Mouse (Mus musculus) CD8-positive naive resting alpha-beta T cell, adult 2 months (primary cell): Measurements from ENCODE around the gene Tex264.
"Not testable (repeated sequence)": the region's sequence is repeated elsewhere in the genome, so short reads cannot be mapped to it uniquely, and the experiment has no call there.

Experiments
- DNase-seq, 2 experiments: peaks; one replicate each; pipeline ENCODE4 v3.0.0; 2022; ENCODE audit warnings: low read depth in 2 of 2, low spot score in 2 of 2

Gene Tex264

DNA sequence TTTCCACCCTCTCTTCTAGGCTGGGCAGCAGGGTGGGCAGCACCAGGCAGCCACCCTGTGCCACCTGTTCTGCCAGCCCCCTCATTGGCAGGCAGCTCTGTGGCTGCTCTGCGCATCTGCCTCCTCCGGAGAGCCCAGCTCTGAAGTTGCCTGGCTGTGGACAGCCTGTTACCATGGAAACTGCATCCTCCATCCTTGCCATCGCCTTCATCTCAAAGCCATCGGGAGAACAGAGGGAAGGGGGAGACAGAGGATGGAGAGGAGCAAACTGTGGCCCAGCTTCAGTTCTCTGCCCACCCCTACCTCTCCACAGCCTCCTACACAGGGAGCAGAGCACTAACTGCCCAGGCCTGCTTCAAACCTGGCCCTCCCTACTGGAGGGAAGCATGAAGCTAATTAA is 21.3 kb downstream of the Tex264 start:
- DNase-seq, result no peak

- no peak for DNase-seq
These were observed 22.5 kb downstream of the Tex264 start for GRCm38 (mm10) chr9:106663200-106663599.

DNA sequence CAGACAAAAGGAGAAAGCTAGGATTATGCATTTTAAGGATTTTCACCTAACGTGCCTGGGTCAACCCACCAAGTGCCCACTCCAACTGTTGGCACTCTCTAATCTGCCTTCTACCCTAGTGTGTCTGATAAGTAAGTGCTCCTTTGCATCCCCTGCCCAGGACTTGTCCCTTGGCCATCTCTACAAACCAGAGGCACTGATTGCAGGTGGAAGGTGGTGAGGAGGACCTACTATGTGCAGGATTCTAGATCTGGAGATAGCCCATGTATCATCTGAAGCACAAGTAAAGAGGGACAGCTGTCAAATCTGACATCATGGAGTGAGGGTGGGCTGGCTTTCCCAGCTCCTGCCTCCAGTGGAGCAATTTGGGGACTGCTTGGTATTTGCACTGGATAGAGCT is 25.8 kb downstream of the Tex264 start:
- no peak for DNase-seq

DNA sequence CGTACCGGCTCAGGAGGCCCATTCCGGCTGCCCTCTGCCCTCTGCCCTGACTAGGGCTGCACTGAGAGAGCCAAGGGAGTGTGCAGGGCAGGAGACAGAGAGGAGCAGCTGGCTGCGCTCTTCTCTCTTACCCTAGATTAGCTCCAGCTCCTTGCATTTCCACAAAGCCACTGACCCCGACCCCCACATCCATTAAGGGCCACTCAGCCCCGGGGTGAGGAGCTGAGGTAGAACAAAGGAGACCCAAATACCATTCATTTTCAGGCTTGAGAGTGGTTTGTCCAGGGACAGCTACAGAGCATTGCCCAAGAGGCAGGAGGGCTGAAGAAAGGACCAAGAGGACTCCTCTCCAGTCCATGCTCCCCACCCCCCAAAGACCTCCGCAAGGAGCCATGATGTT is 26.3 kb downstream of the Tex264 start:
- no peak for DNase-seq

- DNase-seq, result no peak
These were observed 28.1 kb downstream of the Tex264 start for GRCm38 (mm10) chr9:106657592-106657991.

GRCm38 (mm10) chr9:106656820-106657219 is 28.9 kb downstream of the Tex264 start:
- no peak for DNase-seq

DNA sequence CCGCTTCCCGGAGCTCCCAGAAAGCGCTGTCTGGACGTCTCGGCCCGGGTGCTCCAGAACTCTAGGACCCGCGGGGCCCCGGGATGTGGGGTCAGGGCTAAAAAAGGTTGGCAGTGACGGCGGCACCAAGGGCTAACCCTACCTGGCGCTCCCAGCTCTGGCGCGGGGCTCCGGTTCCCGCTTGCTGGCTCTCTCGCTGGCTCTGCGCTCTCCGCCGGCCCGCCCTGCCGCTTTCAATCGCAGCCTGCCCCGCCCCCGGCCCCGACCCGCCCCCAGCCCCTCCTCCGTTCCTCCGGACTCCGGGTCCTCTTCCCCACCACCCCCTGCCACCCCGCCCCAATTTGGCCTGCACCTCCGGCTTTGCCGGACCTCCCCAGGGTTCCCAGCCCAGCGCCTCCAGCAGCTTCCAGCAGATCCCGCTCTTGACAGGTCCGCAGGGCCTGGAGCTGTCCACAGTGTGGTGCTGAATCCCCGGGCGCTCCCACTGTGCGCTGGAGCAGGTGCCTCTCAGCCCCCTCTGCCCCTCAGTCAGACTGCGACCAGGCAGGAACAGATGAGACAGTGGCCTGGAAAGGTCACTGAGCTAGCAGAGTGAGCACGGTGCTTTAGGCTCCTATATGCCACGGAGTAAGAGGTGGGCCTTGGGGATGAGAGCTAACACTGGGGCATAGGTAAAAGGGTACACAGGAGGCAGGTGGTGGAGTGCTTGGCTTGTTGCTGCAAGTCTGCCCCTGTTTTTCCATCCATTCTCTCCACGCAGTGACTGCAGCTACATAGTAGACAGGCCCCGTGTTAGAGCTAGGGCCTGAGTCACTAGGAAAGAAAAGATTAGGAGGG is 29.6 kb downstream of the Tex264 start, which contains the start of gene Grm2:
TSS of gene Grm2 (minus strand) at position 199 of the 837 bp plus-strand sequence.
- DNase-seq, result no peak

DNA sequence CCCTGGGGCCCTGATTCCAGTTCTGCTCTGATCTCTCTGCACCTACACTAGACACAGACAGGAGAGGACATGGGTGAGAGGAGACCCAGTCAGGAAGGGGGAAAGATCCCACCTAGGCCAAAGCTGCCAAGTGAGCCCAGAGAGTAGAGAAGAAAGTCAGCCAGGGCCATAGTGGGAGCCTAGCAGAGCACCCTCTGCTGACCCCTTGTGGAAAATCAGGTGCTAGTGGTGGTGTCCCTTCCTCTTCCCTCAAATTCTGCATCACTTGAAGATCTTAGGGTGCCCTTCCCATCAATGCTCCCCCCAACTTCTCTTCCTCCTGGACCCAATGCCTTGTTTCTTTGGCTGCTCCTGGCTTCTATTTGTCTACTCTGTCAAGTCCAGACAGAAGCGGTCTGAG is 33.0 kb downstream of the Tex264 start:
- DNase-seq, result no peak

DNA sequence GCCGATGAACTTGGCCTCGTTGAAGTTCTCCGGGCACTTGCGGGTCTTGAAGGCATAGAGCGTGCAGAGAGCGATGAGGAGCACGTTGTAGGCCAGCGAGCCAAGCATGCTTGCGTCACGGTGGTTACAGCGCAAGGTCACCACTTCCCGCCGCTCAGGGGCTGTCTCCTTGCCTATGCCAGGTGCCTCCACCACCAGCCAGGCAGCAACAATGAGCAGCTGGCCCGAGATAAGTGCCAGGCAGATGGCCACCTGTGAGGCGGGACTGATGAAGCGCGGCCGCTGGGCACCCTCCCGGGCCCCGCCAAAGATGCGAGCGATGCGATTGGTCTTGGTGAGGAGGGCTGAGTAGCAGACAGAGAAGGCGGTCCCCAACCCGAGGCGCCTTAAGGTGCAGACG is 38.5 kb downstream of the Tex264 start:
- DNase-seq, result no peak

- no peak for DNase-seq
These were observed 39.9 kb downstream of the Tex264 start for GRCm38 (mm10) chr9:106645684-106646271.

- DNase-seq, result no peak
These were observed 41.9 kb downstream of the Tex264 start for GRCm38 (mm10) chr9:106643787-106644186.

- DNase-seq, result peak; percentile 53 to 66
These were observed 42.6 kb downstream of the Tex264 start for GRCm38 (mm10) chr9:106643128-106643527.

- no peak for DNase-seq
These were observed 44.4 kb downstream of the Tex264 start for GRCm38 (mm10) chr9:106641346-106641745.

GRCm38 (mm10) chr9:106638154-106638553 is 47.6 kb downstream of the Tex264 start:
- DNase-seq, result no peak

GRCm38 (mm10) chr9:106632185-106632584 is 53.5 kb downstream of the Tex264 start:
- DNase-seq, result no peak

- DNase-seq, result not testable (repeated sequence)
These were observed 57.9 kb downstream of the Tex264 start for GRCm38 (mm10) chr9:106627796-106628195.

- DNase-seq, result no peak
These were observed 59.4 kb downstream of the Tex264 start, which contains the start of gene Iqcf6 for GRCm38 (mm10) chr9:106626282-106626681. Iqcf6 (plus strand) TSS chr9:106626582.

- DNase-seq, result no peak
These were observed 68.2 kb downstream of the Tex264 start for GRCm38 (mm10) chr9:106617496-106617895.

DNA sequence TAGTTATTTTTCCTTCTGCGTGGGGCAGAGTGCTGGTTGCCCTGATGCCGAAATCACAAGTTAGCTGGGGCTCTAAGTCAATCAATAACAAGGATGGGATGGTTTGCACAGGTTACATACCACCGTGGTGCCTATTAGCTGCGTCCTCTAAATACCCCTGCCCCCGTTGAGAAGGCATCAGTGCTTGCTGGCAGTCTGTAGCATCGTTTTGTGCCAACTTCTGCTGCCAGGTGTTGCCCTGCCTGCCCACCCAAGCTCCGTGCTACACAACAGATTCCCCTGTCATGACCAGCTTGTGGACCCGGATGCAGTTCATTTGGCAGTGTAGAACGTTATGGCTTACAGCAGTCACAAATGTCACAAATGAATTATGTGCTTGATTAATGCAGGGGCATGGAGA is 69.4 kb downstream of the Tex264 start:
- no peak for DNase-seq

DNA sequence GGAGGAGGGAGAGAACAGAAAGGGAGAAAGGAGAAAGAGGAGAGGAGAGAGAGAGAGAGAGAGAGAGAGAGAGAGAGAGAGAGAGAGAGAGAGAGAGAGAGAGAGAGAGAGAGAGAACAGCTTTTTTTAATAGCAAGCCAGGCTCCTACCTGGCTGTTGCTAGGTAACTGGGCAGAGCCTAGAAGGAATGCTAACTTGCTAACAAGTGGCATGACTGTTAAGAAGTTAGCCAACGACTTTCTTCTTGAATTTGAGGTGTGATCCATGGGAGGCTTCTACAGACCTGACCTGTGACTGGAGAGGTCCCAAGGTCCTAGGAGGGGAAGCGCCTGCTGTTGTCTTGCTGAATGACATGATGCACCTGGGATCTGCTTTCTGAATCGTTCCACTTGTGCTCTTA is 71.1 kb downstream of the Tex264 start:
- DNase-seq, result no peak

DNA sequence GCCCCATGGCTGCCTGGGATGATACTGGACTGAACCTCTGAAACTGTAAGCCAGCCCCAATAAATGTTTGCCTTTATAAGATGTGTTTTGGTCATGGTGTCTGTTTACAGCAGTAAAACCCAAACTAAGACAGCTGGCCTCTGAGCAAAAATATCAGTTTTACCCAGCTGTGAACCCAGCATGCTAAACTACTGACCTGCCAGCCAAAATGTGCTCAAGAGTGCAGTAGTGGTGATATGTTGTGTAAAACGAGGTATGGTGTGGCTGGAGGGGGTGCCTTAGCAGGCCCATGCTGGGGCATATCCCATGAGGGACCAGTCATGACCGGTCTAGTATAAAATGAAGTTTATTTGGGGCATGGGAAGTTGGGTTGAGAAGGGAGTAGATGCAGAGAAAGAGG is 71.8 kb downstream of the Tex264 start:
- no peak for DNase-seq

DNA sequence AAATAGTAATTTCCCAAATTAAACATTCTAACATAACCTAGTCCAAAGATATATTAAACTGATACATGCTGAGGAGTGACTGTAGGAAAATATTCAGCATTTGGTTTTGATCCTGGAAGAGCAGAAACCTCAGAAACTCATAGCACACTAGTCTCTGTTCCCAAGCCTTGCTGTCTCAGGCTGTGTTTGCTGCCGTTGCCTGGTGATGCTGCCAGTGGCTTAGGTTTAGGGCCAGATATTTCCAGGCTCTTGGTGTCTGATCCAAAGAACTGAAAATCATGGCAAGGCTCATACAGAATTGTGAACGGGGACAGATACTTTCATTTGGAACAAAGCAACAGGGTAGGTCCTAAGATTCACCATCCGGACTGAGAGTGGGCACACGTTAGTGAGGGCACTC is 75.0 kb downstream of the Tex264 start:
- DNase-seq, result no peak
